Mouse (Mus musculus) megakaryocyte, embryonic 14.5 days (primary cell): Measurements from ENCODE around the gene Trim28.

ENCODE experiments used
- FLI1 ChIP-seq: IDR thresholded peaks from 2 replicates; pipeline ENCODE4 v1.6.1; 2012; ENCODE audit warnings: low read length, inconsistent platforms, mixed read lengths
- GATA1 ChIP-seq: IDR thresholded peaks from 3 replicates; pipeline ENCODE4 v1.6.1; 2012; ENCODE audit warnings: mixed read lengths, low read length, inconsistent platforms, borderline replicate concordance

- no peak for TF ChIP-seq GATA1
- no peak for TF ChIP-seq FLI1
These were observed 18.6 kb upstream of the Trim28 start for GRCm38 (mm10) chr7:12980291-12980690.
